Mouse (Mus musculus) thymus, adult 2 months (tissue): Measurements from ENCODE around the gene Myh3. TPM values are rescaled to one million over a fixed set of nuclear protein-coding genes. Genes with fewer than 3 reads are reported as not detected.

Experiments used
- DNase-seq: peaks from one replicate; pipeline ENCODE4 v3.0.0; 2021
- H3K27ac ChIP-seq: fragments of 200-500 bp; 2 replicates; pipeline ENCODE4 v1.5.1; 2012; ENCODE audit warnings: low read length, control low read depth; ENCODE audit not compliant: control insufficient read depth, insufficient read depth
- H3K27me3 ChIP-seq: fragments of 200-500 bp; 2 replicates; pipeline ENCODE4 v1.6.1; 2012; ENCODE audit warnings: mild to moderate bottlenecking, low read length, moderate library complexity, mixed read lengths; ENCODE audit not compliant: control insufficient read depth, insufficient read depth
- H3K36me3 ChIP-seq: fragments of 200-500 bp; 2 replicates; pipeline ENCODE4 v1.6.1; 2012; ENCODE audit warnings: mild to moderate bottlenecking, low read length, moderate library complexity; ENCODE audit not compliant: control insufficient read depth, insufficient read depth
- H3K4me1 ChIP-seq: fragments of 200-500 bp; replicated peaks from 2 replicates; pipeline ENCODE4 v1.6.1; 2012; ENCODE audit warnings: low read length; ENCODE audit not compliant: control insufficient read depth, insufficient read depth
- H3K4me3 ChIP-seq: fragments of 200-500 bp; 2 replicates; pipeline ENCODE4 v1.5.1; 2012; ENCODE audit warnings: mild to moderate bottlenecking, low read length, control low read depth, moderate library complexity; ENCODE audit not compliant: control insufficient read depth, insufficient read depth
- CTCF ChIP-seq: fragments of 200-500 bp; IDR thresholded peaks from 2 replicates; pipeline ENCODE4 v1.5.1; 2012; ENCODE audit warnings: mild to moderate bottlenecking, control low read depth, low read length, moderate library complexity, borderline replicate concordance; ENCODE audit not compliant: control insufficient read depth, poor library complexity, insufficient read depth; ENCODE audit errors: extremely low read depth
- POLR2A ChIP-seq: fragments of 200-500 bp; IDR thresholded peaks from 2 replicates; pipeline ENCODE4 v1.6.1; 2012; ENCODE audit warnings: mild to moderate bottlenecking, low read length, control low read depth, moderate library complexity; ENCODE audit not compliant: control insufficient read depth, poor library complexity, insufficient read depth; ENCODE audit errors: extremely low read depth
- WGBS: fragments of 180-500 bp; shearing (Covaris S2); methylation state at CpG from one replicate; pipeline ENCODE4 v1.1.7; 2018; 5-methylcytosine and 5-hydroxymethylcytosine counted together
- polyA plus RNA-seq: library from polyadenylated mRNA; depleted of rRNA; stranded (reverse); fragments of >200 nt; gene quantifications from 2 replicates; pipeline ENCODE4 v1.2.3, GENCODE M21; 2012; rRNA removed

The Myh3 gene
- polyA plus RNA-seq, 1 experiment = 0.18 TPM

DNA sequence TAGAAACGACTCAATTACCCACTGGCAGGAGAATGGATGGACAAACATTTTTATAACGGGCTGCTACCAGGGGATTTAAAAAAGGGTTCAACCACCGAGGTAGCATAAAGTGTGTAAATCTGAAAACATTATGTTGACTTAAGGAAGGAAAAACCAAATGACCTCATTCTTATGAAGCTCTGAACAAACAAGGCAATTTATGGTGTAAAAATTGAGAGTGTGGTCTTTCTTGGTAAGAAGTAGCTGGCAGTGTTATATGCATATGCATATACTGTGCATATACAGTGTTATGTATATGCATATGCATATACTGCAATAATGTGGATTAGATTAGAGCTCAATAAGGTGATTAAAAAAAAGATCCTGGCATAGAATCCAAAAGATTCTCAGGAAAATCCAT is 73.1 kb downstream of the Myh3 start:
- Histone ChIP-seq H3K4me3 (no peak overlapping the region), H3K27me3 (no peaks in the 10 kb centered on the region), H3K36me3 (no peaks in the 10 kb centered on the region), H3K27ac (no peak overlapping the region), H3K4me1 (no peaks in the 10 kb centered on the region)
- DNase-seq = no peak
- no peak for TF ChIP-seq CTCF
- TF ChIP-seq POLR2A = no peak
- WGBS = 82% methylated on average over 3 of the region's 3 CpGs

Other genes with a start within 250 kb of the Myh3 start
- 0.27 TPM in 1 of 2 replicates, not detected in the other for gene Pirt, start 166.3 kb upstream of the Myh3 start, polyA plus RNA-seq
- 0.26 and 0.63 TPM in 2 replicates for gene Tmem238l, start 121.7 kb upstream of the Myh3 start, polyA plus RNA-seq
- gene Tmem220, start 53.1 kb upstream of the Myh3 start, polyA plus RNA-seq = 0.45 and 0.54 TPM in 2 replicates
- 18.8 and 26.2 TPM in 2 replicates for gene Adprm, start 25.7 kb upstream of the Myh3 start, polyA plus RNA-seq
- 3.8 and 4.4 TPM in 2 replicates for gene Sco1, start 25.6 kb upstream of the Myh3 start, polyA plus RNA-seq
- gene Myh2, start 92.7 kb downstream of the Myh3 start, polyA plus RNA-seq = 0.03 TPM in 1 of 2 replicates, not detected in the other
- gene Myh1, start 121.8 kb downstream of the Myh3 start, polyA plus RNA-seq = 0.04 and 0.09 TPM in 2 replicates
- gene Myh4, start 159.7 kb downstream of the Myh3 start, polyA plus RNA-seq = 0.04 and 0.19 TPM in 2 replicates
- 0.03 and 0.04 TPM in 2 replicates for gene Myh8, start 198.8 kb downstream of the Myh3 start, polyA plus RNA-seq
- gene Myh13, start 243.4 kb downstream of the Myh3 start, polyA plus RNA-seq = 0.03 and 0.17 TPM in 2 replicates